Mouse (Mus musculus) kidney, embryonic 14.5 days (tissue): Measurements from ENCODE around the gene Dus2. TPM values are rescaled to one million over a fixed set of nuclear protein-coding genes. Genes with fewer than 3 reads are reported as not detected.

Experiments
- ATAC-seq: fragments of 200-750 bp; cut with Nextera tagmentation; 2 replicates; pipeline ENCODE4 v1.8.0; 2017; ENCODE audit warnings: moderate number of reproducible peaks, mild to moderate bottlenecking, moderate TSS enrichment, moderate library complexity; ENCODE audit not compliant: low FRiP score, low TSS enrichment
- H3K27ac ChIP-seq: fragments of 300-500 bp; sonication (generic); 2 replicates; pipeline ENCODE4 v1.5.1; 2014; ENCODE audit warnings: low read depth, mild to moderate bottlenecking, low read length, moderate library complexity, mixed read lengths
- H3K27me3 ChIP-seq: fragments of 300-500 bp; sonication (generic); 2 replicates; pipeline ENCODE4 v1.6.1; 2014; ENCODE audit warnings: mild to moderate bottlenecking, low read length; ENCODE audit not compliant: control insufficient read depth, insufficient read depth
- H3K36me3 ChIP-seq: fragments of 300-500 bp; sonication (generic); 2 replicates; pipeline ENCODE4 v1.6.1; 2014; ENCODE audit warnings: low read length, mixed read lengths; ENCODE audit not compliant: control insufficient read depth, insufficient read depth
- H3K4me1 ChIP-seq: fragments of 300-500 bp; sonication (generic); 2 replicates; pipeline ENCODE4 v1.6.1; 2014; ENCODE audit warnings: low read length, mixed read lengths; ENCODE audit not compliant: control insufficient read depth, insufficient read depth
- H3K4me2 ChIP-seq: fragments of 300-500 bp; sonication (generic); replicated peaks from 2 replicates; pipeline ENCODE4 v1.6.1; 2014; ENCODE audit warnings: low read depth, mild to moderate bottlenecking, low read length
- H3K4me3 ChIP-seq: fragments of 300-500 bp; sonication (generic); 2 replicates; pipeline ENCODE4 v1.5.1; 2014; ENCODE audit warnings: mild to moderate bottlenecking, low read length
- H3K9ac ChIP-seq: fragments of 300-500 bp; sonication (generic); 2 replicates; pipeline ENCODE4 v1.6.1; 2014; ENCODE audit warnings: low read depth, mild to moderate bottlenecking, low read length, moderate library complexity
- H3K9me3 ChIP-seq: fragments of 300-500 bp; sonication (generic); 2 replicates; pipeline ENCODE4 v1.6.1; 2016; ENCODE audit warnings: low read length; ENCODE audit not compliant: control insufficient read depth
- WGBS: fragments of 180-500 bp; shearing (Covaris S2); extraction: QIAGEN DNeasy Blood & Tissue Kit; methylation state at CpG from one replicate; pipeline ENCODE4 v1.1.7; 2014; 5-methylcytosine and 5-hydroxymethylcytosine counted together
- polyA plus RNA-seq: library from polyadenylated mRNA; unstranded; fragments of >200 nt; fragmentation: Nextera tagmentation; extraction: Ambion mirVana; gene quantifications from 2 replicates; pipeline ENCODE4 v1.2.1, GENCODE M21; 2014

The Dus2 gene
- polyA plus RNA-seq, 1 experiment from 2014 or later = 19.9 TPM

GRCm38 (mm10) chr8:106072113-106072512 is 81.0 kb downstream of the Dus2 start:
- no peak overlapping the region for H3K4me3 ChIP-seq
- no peak overlapping the region for H3K27ac ChIP-seq
- no peak overlapping the region for H3K4me2 ChIP-seq
- H3K9ac ChIP-seq = no peak overlapping the region
- H3K36me3 ChIP-seq = no peaks in the 10 kb centered on the region
- H3K27me3 ChIP-seq = no peaks in the 10 kb centered on the region
- no peaks in the 10 kb centered on the region for H3K9me3 ChIP-seq
- no peaks in the 10 kb centered on the region for H3K4me1 ChIP-seq
- no peak for ATAC-seq

GRCm38 (mm10) chr8:106074236-106074635 is 83.1 kb downstream of the Dus2 start:
- Histone ChIP-seq H3K36me3 (peaks cover 5% of the 10 kb centered on the region), H3K4me1 (no peaks in the 10 kb centered on the region), H3K4me3 (no peak overlapping the region), H3K4me2 (no peak overlapping the region), H3K9me3 (no peaks in the 10 kb centered on the region), H3K9ac (no peak overlapping the region), H3K27ac (no peak overlapping the region), H3K27me3 (no peaks in the 10 kb centered on the region)
- ATAC-seq = no peak

- H3K4me3 ChIP-seq = no peak overlapping the region
Observed at GRCm38 (mm10) chr8:106074659-106075058, 83.5 kb downstream of the Dus2 start.

GRCm38 (mm10) chr8:106075161-106075862 is 84.2 kb downstream of the Dus2 start:
- no peak overlapping the region for H3K4me2 ChIP-seq
- ATAC-seq = no peak
- 81% methylated on average over 9 of the region's 9 CpGs for WGBS
- no peaks in the 10 kb centered on the region for H3K4me1 ChIP-seq
- no peak overlapping the region for H3K9ac ChIP-seq
- no peaks in the 10 kb centered on the region for H3K9me3 ChIP-seq
- no peaks in the 10 kb centered on the region for H3K27me3 ChIP-seq
- no peak overlapping the region for H3K4me3 ChIP-seq
- H3K36me3 ChIP-seq = peaks cover 6% of the 10 kb centered on the region
- H3K27ac ChIP-seq = no peak overlapping the region

More at GRCm38 (mm10) chr8:106074659-106075058, 83.5 kb downstream of the Dus2 start:
- Histone ChIP-seq H3K36me3 (peaks cover 6% of the 10 kb centered on the region), H3K27me3 (no peaks in the 10 kb centered on the region), H3K27ac (no peak overlapping the region), H3K4me2 (no peak overlapping the region), H3K9me3 (no peaks in the 10 kb centered on the region), H3K4me1 (no peaks in the 10 kb centered on the region), H3K9ac (no peak overlapping the region)
- ATAC-seq = no peak
- 87% methylated on average over 1 of the region's 1 CpGs for WGBS

GRCm38 (mm10) chr8:106075863-106076174 is 84.7 kb downstream of the Dus2 start:
- Histone ChIP-seq H3K4me3 (no peak overlapping the region), H3K9ac (no peak overlapping the region), H3K27me3 (no peaks in the 10 kb centered on the region), H3K36me3 (peaks cover 6% of the 10 kb centered on the region), H3K4me1 (no peaks in the 10 kb centered on the region), H3K4me2 (no peak overlapping the region), H3K27ac (no peak overlapping the region), H3K9me3 (no peaks in the 10 kb centered on the region)
- no peak for ATAC-seq
- 95% methylated on average over 5 of the region's 5 CpGs for WGBS

- Histone ChIP-seq H3K27ac (no peak overlapping the region), H3K4me3 (no peak overlapping the region)
- no peak for ATAC-seq
Observed at GRCm38 (mm10) chr8:106076612-106077011, 85.5 kb downstream of the Dus2 start.

GRCm38 (mm10) chr8:106077452-106078067 is 86.4 kb downstream of the Dus2 start:
- no peak for ATAC-seq
- no peaks in the 10 kb centered on the region for H3K9me3 ChIP-seq
- no peak overlapping the region for H3K4me2 ChIP-seq
- whole genome bisulfite sequencing = 94% methylated on average over 1 of the region's 1 CpGs
- no peaks in the 10 kb centered on the region for H3K4me1 ChIP-seq
- H3K4me3 ChIP-seq = no peak overlapping the region
- H3K27ac ChIP-seq = no peak overlapping the region
- H3K9ac ChIP-seq = no peak overlapping the region
- peaks cover 6% of the 10 kb centered on the region for H3K36me3 ChIP-seq
- H3K27me3 ChIP-seq = no peaks in the 10 kb centered on the region

More at GRCm38 (mm10) chr8:106076612-106077011, 85.5 kb downstream of the Dus2 start:
- no peak overlapping the region for H3K4me2 ChIP-seq
- peaks cover 6% of the 10 kb centered on the region for H3K36me3 ChIP-seq
- no peaks in the 10 kb centered on the region for H3K9me3 ChIP-seq
- no peaks in the 10 kb centered on the region for H3K4me1 ChIP-seq
- no peak overlapping the region for H3K9ac ChIP-seq
- 79% methylated on average over 5 of the region's 5 CpGs for WGBS
- H3K27me3 ChIP-seq = no peaks in the 10 kb centered on the region

- no peak overlapping the region for H3K4me3 ChIP-seq
- 96% methylated on average over 4 of the region's 4 CpGs for whole genome bisulfite sequencing
- ATAC-seq = no peak
- no peak overlapping the region for H3K27ac ChIP-seq
- peaks cover 41% of the 10 kb centered on the region for H3K36me3 ChIP-seq
- H3K4me2 ChIP-seq = no peak overlapping the region
- H3K9me3 ChIP-seq = no peaks in the 10 kb centered on the region
- no peaks in the 10 kb centered on the region for H3K4me1 ChIP-seq
- no peak overlapping the region for H3K9ac ChIP-seq
- no peaks in the 10 kb centered on the region for H3K27me3 ChIP-seq
Observed at GRCm38 (mm10) chr8:106102321-106102720, 111.2 kb downstream of the Dus2 start.
